ENCODE assay signal across 34 mouse cellular contexts in the genomic region with DNA sequence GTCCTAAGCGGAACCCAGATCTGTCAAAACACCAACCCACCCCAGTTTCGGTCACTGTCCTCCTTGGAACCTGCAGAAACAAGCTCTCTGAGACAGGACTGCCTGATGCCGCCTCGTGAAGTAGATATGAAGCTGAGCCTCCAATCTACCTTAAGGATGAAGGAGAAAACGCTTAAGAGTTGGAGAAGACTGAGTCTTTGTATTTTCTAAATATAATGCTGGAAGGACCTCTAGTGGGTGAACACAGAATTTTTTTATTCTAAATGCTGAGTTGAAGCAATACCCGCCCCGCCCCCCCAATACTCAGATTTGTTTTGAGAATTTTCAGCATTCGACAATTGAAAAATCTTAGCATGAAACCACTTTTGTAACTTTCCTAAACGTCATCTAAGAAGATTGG. TPM values are rescaled to one million over a fixed set of nuclear protein-coding genes. Genes with fewer than 3 reads are reported as not detected.
DNase-seq lines count a peak whose midpoint lies in the region; ATAC-seq and TF ChIP-seq lines count a peak whose summit lies in the region.
"Had no signal": no experiment of that assay in that cellular context is flagged by ENCODE, and none has a peak within 500 bp of the region (broad histone marks: within the 10 kb centered on the region; RNA-seq: fewer than 3 reads in every experiment).

No protein-coding gene starts in this region.

- DNase-seq in left cerebral cortex, adult 2 months (ENCODE audit: extremely low spot score in 1 of 2, low spot score in 2 of 2): no peak
- no peak for DNase-seq in left cerebral cortex, postnatal 25 days (ENCODE audit: low spot score in 2 of 2)
- peak; percentile 12 for DNase-seq in CH12.LX (ENCODE audit: extremely low read depth)
- DNase-seq in naive thymus-derived CD4-positive, alpha-beta T cell, adult 2 months (ENCODE audit: low read depth): peak; percentile 34
- DNase-seq in layer of hippocampus, adult 9-10 months (ENCODE audit: low spot score): no peak
- DNase-seq: adrenal gland, postnatal 36 days; cerebellum, postnatal 10 days; gastrocnemius, adult 2 months; kidney, adult 8-10 months; kidney, postnatal 14 days; left cerebral cortex, postnatal 4 days; thymus, postnatal 36 days had no signal

- no peak for TF ChIP-seq EP300 in CH12.LX (IDR thresholded peaks at IDR 0.05; ENCODE audit: low read length)

- no peaks in the 10 kb centered on the region for H3K27me3 ChIP-seq in CH12.LX (replicated peaks)
- H3K27me3 ChIP-seq in forebrain, embryonic 15.5 days: no peaks in the 10 kb centered on the region
- H3K27me3 ChIP-seq: hindbrain, embryonic 12.5 days; limb, embryonic 15.5 days; liver, embryonic 15.5 days; midbrain, embryonic 12.5 days; neural tube, embryonic 13.5 days had no signal

- ATAC-seq in common myeloid progenitor, adult 5-6 weeks (replicated peaks; ENCODE audit: low read depth, poor library complexity, severe bottlenecking): peak; percentile 83
- no peak for ATAC-seq in forebrain, embryonic 15.5 days (replicated peaks)
- ATAC-seq: Patski had no signal

- intact Hi-C loops in left cerebral cortex, adult 2 months (cut with DNase I): no loop called here
- intact Hi-C loops in left cerebral cortex, postnatal 25 days (cut with DNase I): no loop called here

- H3K79me2 ChIP-seq in CH12.LX (replicated peaks; ENCODE audit: control insufficient read depth, extremely low read depth, insufficient read depth, poor library complexity, severe bottlenecking): no peaks in the 10 kb centered on the region

- no peaks in the 10 kb centered on the region for H3K9me3 ChIP-seq in CH12.LX (replicated peaks; ENCODE audit: low read length)
- H3K9me3 ChIP-seq in forebrain, embryonic 15.5 days: no peaks in the 10 kb centered on the region
- H3K9me3 ChIP-seq: forebrain, embryonic 10.5 days; heart, embryonic 10.5 days; hindbrain, embryonic 12.5 days; limb, embryonic 15.5 days; liver, embryonic 15.5 days; midbrain, embryonic 12.5 days; neural tube, embryonic 13.5 days had no signal

- TF ChIP-seq POLR2A in CH12.LX (IDR thresholded peaks at IDR 0.05; ENCODE audit: low read depth, low read length): no peak

- dilution Hi-C loops in CH12.LX (cut with MboI; ENCODE audit: extremely low pct_ligation_motif_present, extremely low pct_unique_long_range_greater_than_20kb, low sequenced_read_pairs): no loop called here

- H3K4me2 ChIP-seq in CH12.LX (ENCODE audit: insufficient read depth, low read depth, poor library complexity, severe bottlenecking): no peak overlapping the region
- no peak overlapping the region for H3K4me2 ChIP-seq in forebrain, embryonic 15.5 days (replicated peaks)
- H3K4me2 ChIP-seq: hindbrain, embryonic 12.5 days; limb, embryonic 15.5 days; liver, embryonic 15.5 days; midbrain, embryonic 12.5 days; neural tube, embryonic 13.5 days had no signal

- H3K4me3 ChIP-seq in left cerebral cortex, adult 2 months: no peak overlapping the region
- no peak overlapping the region for H3K4me3 ChIP-seq in CH12.LX (replicated peaks in 1 of 3; ENCODE audit: low read depth in 2 of 3, low read length in 2 of 3, poor library complexity in 1 of 3)
- H3K4me3 ChIP-seq in forebrain, embryonic 15.5 days: no peak overlapping the region
- H3K4me3 ChIP-seq: forebrain, embryonic 10.5 days; gastrocnemius, adult 2 months; heart, embryonic 10.5 days; hindbrain, embryonic 12.5 days; limb, embryonic 15.5 days; liver, embryonic 15.5 days; midbrain, embryonic 12.5 days; neural tube, embryonic 13.5 days had no signal

- peak; percentile 50 for TF ChIP-seq RAD21 in CH12.LX (IDR thresholded peaks at IDR 0.05; ENCODE audit: low read depth, low read length)

- H3K9ac ChIP-seq in CH12.LX (ENCODE audit: insufficient read depth, low read depth): no peak overlapping the region
- H3K9ac ChIP-seq in forebrain, embryonic 15.5 days (replicated peaks): no peak overlapping the region
- H3K9ac ChIP-seq: hindbrain, embryonic 12.5 days; limb, embryonic 15.5 days; liver, embryonic 15.5 days; midbrain, embryonic 12.5 days; neural tube, embryonic 13.5 days had no signal

- peak; percentile 26 for TF ChIP-seq CTCF in left cerebral cortex, adult 2 months (IDR thresholded peaks at IDR 0.05)
- peak in 1 of 2 experiments; percentile 41; a peak in 2 of 4 replicates for TF ChIP-seq CTCF in CH12.LX (conservative IDR thresholded peaks at IDR 0.05 in 1 of 2, IDR thresholded peaks at IDR 0.05 in 1 of 2; ENCODE audit: low read depth in 2 of 2, low read length in 2 of 2)

- 63% methylated on average over 9 of the region's 9 CpGs for WGBS in forebrain, embryonic 15.5 days

- H3K27ac ChIP-seq in left cerebral cortex, adult 2 months: no peak overlapping the region
- no peak overlapping the region for H3K27ac ChIP-seq in CH12.LX (ENCODE audit: insufficient read depth, low read depth)
- H3K27ac ChIP-seq in forebrain, embryonic 15.5 days (replicated peaks): no peak overlapping the region
- H3K27ac ChIP-seq: forebrain, embryonic 10.5 days; gastrocnemius, adult 2 months; heart, embryonic 10.5 days; hindbrain, embryonic 12.5 days; limb, embryonic 15.5 days; liver, embryonic 15.5 days; midbrain, embryonic 12.5 days; neural tube, embryonic 13.5 days had no signal

- H3K36me3 ChIP-seq in CH12.LX (replicated peaks in 1 of 2; ENCODE audit: control insufficient read depth in 1 of 2, insufficient read depth in 1 of 2, low read length in 1 of 2): no peaks in the 10 kb centered on the region
- no peaks in the 10 kb centered on the region for H3K36me3 ChIP-seq in forebrain, embryonic 15.5 days
- H3K36me3 ChIP-seq: forebrain, embryonic 10.5 days; heart, embryonic 10.5 days; hindbrain, embryonic 12.5 days; limb, embryonic 15.5 days; liver, embryonic 15.5 days; midbrain, embryonic 12.5 days; neural tube, embryonic 13.5 days had no signal

- in situ Hi-C loops in CH12.LX (cut with MboI; ENCODE audit: low pct_ligation_motif_present, low pct_unique_long_range_greater_than_20kb, low sequenced_read_pairs): loop anchor here (25.0 kb wide), 1 partner anchor 479 kb away; a partner anchor contains a TSS

- no peaks in the 10 kb centered on the region for H3K4me1 ChIP-seq in CH12.LX (ENCODE audit: control insufficient read depth in 1 of 2, insufficient read depth in 2 of 2)
- H3K4me1 ChIP-seq in forebrain, embryonic 15.5 days: no peaks in the 10 kb centered on the region
- H3K4me1 ChIP-seq: forebrain, embryonic 10.5 days; heart, embryonic 10.5 days; hindbrain, embryonic 12.5 days; limb, embryonic 15.5 days; liver, embryonic 15.5 days; midbrain, embryonic 12.5 days; neural tube, embryonic 13.5 days had no signal

TF ChIP-seq in CH12.LX, 34 proteins besides CTCF, POLR2A, EP300 and RAD21 (continues in another document):
- TF ChIP-seq SIN3A (IDR thresholded peaks at IDR 0.05; ENCODE audit: low read length) (no peak), MXI1 (IDR thresholded peaks at IDR 0.05; ENCODE audit: low read depth, low read length) (no peak), MAFK (IDR thresholded peaks at IDR 0.05; ENCODE audit: insufficient replicate concordance, low read length) (no peak), IRF4 (IDR thresholded peaks at IDR 0.05; ENCODE audit: low read depth, low read length) (no peak), BHLHE40 (IDR thresholded peaks at IDR 0.05; ENCODE audit: low read depth, low read length) (no peak), ETS1 (conservative IDR thresholded peaks at IDR 0.05; ENCODE audit: low read depth, low read length) (no peak), NELFE (IDR thresholded peaks at IDR 0.05; ENCODE audit: low read depth, low read length) (no peak), RCOR1 (conservative IDR thresholded peaks at IDR 0.05; ENCODE audit: low read depth, low read length) (no peak), MEF2A (IDR thresholded peaks at IDR 0.05; ENCODE audit: borderline replicate concordance, low read depth, low read length) (no peak), TBP (conservative IDR thresholded peaks at IDR 0.05; ENCODE audit: low read depth, low read length) (no peak), JUND (conservative IDR thresholded peaks at IDR 0.05; ENCODE audit: low read depth, low read length) (no peak)

RNA-seq across cellular contexts. Expression of a gene that starts 4.5 kb away (rescaled TPM):
- not detected for total RNA-seq in left cerebral cortex, adult 2 months (2021)
- not detected for total RNA-seq in left cerebral cortex, postnatal 25 days (2021)
- not detected in 2 replicates for total RNA-seq in CH12.LX (2012; rRNA removed)
- not detected in 2 replicates for total RNA-seq in CH12.LX (2014; rRNA removed)
- not detected in 2 replicates for polyA plus RNA-seq in CH12.LX (2012; ENCODE audit: insufficient read length, low read depth)
- total RNA-seq in common myeloid progenitor, adult 5-6 weeks (2017): not detected in 2 replicates
- polyA plus RNA-seq in forebrain, embryonic 15.5 days (2015; fragmentation: Nextera tagmentation; extraction: Ambion mirVana): not detected in 2 replicates
- total RNA-seq: adrenal gland, adult 18-20 months; adrenal gland, postnatal 36 days; ES-E14; gastrocnemius, adult 2 months; layer of hippocampus, adult 18-20 months; left cerebral cortex, adult 18-20 months; left cerebral cortex, postnatal 4 days had no signal
- polyA plus RNA-seq: C2C12; embryonic facial prominence, embryonic 11.5 days; forebrain, embryonic 10.5 days; gonadal fat pad, adult 2 months; heart, embryonic 10.5 days; heart, postnatal 0 days; hindbrain, embryonic 12.5 days; intestine, embryonic 14.5 days; limb, embryonic 15.5 days; liver, embryonic 15.5 days; lung, embryonic 16.5 days; midbrain, embryonic 12.5 days; neural tube, embryonic 13.5 days; Patski; spleen, adult 2 months; stomach, embryonic 14.5 days had no signal

RNA-seq across cellular contexts. Expression of a gene that starts 8.1 kb away (rescaled TPM):
- total RNA-seq in left cerebral cortex, adult 2 months (2021): under 1 TPM; 0.26 to 0.27 TPM
- under 1 TPM; 0.41 to 0.55 TPM for total RNA-seq in left cerebral cortex, postnatal 25 days (2021)
- total RNA-seq in CH12.LX (2012; rRNA removed): not detected in 2 replicates
- total RNA-seq in CH12.LX (2014; rRNA removed): not detected in 2 replicates
- polyA plus RNA-seq in CH12.LX (2012; ENCODE audit: insufficient read length, low read depth): not detected in 2 replicates
- total RNA-seq in common myeloid progenitor, adult 5-6 weeks (2017): not detected in 2 replicates
- 0.33 and 0.47 TPM in 2 replicates for polyA plus RNA-seq in forebrain, embryonic 15.5 days (2015; fragmentation: Nextera tagmentation; extraction: Ambion mirVana)
- total RNA-seq: adrenal gland, adult 18-20 months; adrenal gland, postnatal 36 days; gastrocnemius, adult 2 months had no signal
- polyA plus RNA-seq: C2C12; spleen, adult 2 months had no signal

RNA-seq across cellular contexts. Expression of a gene that starts 26.6 kb away (rescaled TPM):
- not detected for total RNA-seq in left cerebral cortex, adult 2 months (2021)
- not detected for total RNA-seq in left cerebral cortex, postnatal 25 days (2021)
- total RNA-seq in CH12.LX (2012; rRNA removed) (not detected in 2 replicates), CH12.LX (2014; rRNA removed) (not detected in 2 replicates)
- not detected in 2 replicates for polyA plus RNA-seq in CH12.LX (2012; ENCODE audit: insufficient read length, low read depth)
- total RNA-seq in common myeloid progenitor, adult 5-6 weeks (2017): not detected in 2 replicates
- not detected in 2 replicates for polyA plus RNA-seq in forebrain, embryonic 15.5 days (2015; fragmentation: Nextera tagmentation; extraction: Ambion mirVana)
- total RNA-seq: adrenal gland, adult 18-20 months; adrenal gland, postnatal 36 days; ES-E14; gastrocnemius, adult 2 months; layer of hippocampus, adult 18-20 months; left cerebral cortex, adult 18-20 months; left cerebral cortex, postnatal 4 days had no signal
- polyA plus RNA-seq: C2C12; embryonic facial prominence, embryonic 11.5 days; forebrain, embryonic 10.5 days; gonadal fat pad, adult 2 months; heart, embryonic 10.5 days; heart, postnatal 0 days; hindbrain, embryonic 12.5 days; intestine, embryonic 14.5 days; limb, embryonic 15.5 days; liver, embryonic 15.5 days; midbrain, embryonic 12.5 days; neural tube, embryonic 13.5 days; Patski; spleen, adult 2 months; stomach, embryonic 14.5 days had no signal

RNA-seq across cellular contexts. Expression of a gene that starts 27.3 kb away (rescaled TPM):
- total RNA-seq in left cerebral cortex, adult 2 months (2021): under 1 TPM; 0.19 to 0.34 TPM
- total RNA-seq in left cerebral cortex, postnatal 25 days (2021): under 1 TPM; 0.34 to 0.55 TPM
- total RNA-seq in CH12.LX (2012; rRNA removed) (not detected in 2 replicates), CH12.LX (2014; rRNA removed) (not detected in 2 replicates)
- polyA plus RNA-seq in CH12.LX (2012; ENCODE audit: insufficient read length, low read depth): 0.16 and 0.31 TPM in 2 replicates
- total RNA-seq in common myeloid progenitor, adult 5-6 weeks (2017): 3.0 and 3.2 TPM in 2 replicates
- 0.24 and 0.34 TPM in 2 replicates for polyA plus RNA-seq in forebrain, embryonic 15.5 days (2015; fragmentation: Nextera tagmentation; extraction: Ambion mirVana)
- total RNA-seq: left cerebral cortex, adult 18-20 months had no signal

RNA-seq across cellular contexts. Expression of a gene that starts 40.9 kb away (rescaled TPM):
- total RNA-seq in left cerebral cortex, adult 2 months (2021): not detected
- not detected for total RNA-seq in left cerebral cortex, postnatal 25 days (2021)
- not detected in 2 replicates for total RNA-seq in CH12.LX (2012; rRNA removed)
- not detected in 2 replicates for total RNA-seq in CH12.LX (2014; rRNA removed)
- not detected in 2 replicates for polyA plus RNA-seq in CH12.LX (2012; ENCODE audit: insufficient read length, low read depth)
- total RNA-seq in common myeloid progenitor, adult 5-6 weeks (2017): 0.05 TPM in 1 of 2 replicates, not detected in the other
- not detected in 2 replicates for polyA plus RNA-seq in forebrain, embryonic 15.5 days (2015; fragmentation: Nextera tagmentation; extraction: Ambion mirVana)
- total RNA-seq: adrenal gland, adult 18-20 months; adrenal gland, postnatal 36 days; ES-E14; gastrocnemius, adult 2 months; layer of hippocampus, adult 18-20 months; left cerebral cortex, adult 18-20 months; left cerebral cortex, postnatal 4 days had no signal
- polyA plus RNA-seq: C2C12; embryonic facial prominence, embryonic 11.5 days; forebrain, embryonic 10.5 days; heart, embryonic 10.5 days; heart, postnatal 0 days; hindbrain, embryonic 12.5 days; intestine, embryonic 14.5 days; limb, embryonic 15.5 days; liver, embryonic 15.5 days; lung, embryonic 16.5 days; midbrain, embryonic 12.5 days; neural tube, embryonic 13.5 days; Patski; spleen, adult 2 months; stomach, embryonic 14.5 days had no signal

Comparison
In these comparisons a context has a peak if more than half of its experiments do, and no peak if none do; other contexts are left out.
1. DNase-seq: peak in CH12.LX (single experiment) and naive thymus-derived CD4-positive, alpha-beta T cell, adult 2 months (single experiment); none in left cerebral cortex, adult 2 months (0 of 2), left cerebral cortex, postnatal 25 days (0 of 2) and layer of hippocampus, adult 9-10 months (single experiment).